Mouse (Mus musculus): ENCODE data around the gene Kctd6. TPM values are rescaled to one million over a fixed set of nuclear protein-coding genes. Genes with fewer than 3 reads are reported as not detected.

The Kctd6 gene
- polyA plus RNA-seq, 1 experiment, result 4.9 TPM

DNA sequence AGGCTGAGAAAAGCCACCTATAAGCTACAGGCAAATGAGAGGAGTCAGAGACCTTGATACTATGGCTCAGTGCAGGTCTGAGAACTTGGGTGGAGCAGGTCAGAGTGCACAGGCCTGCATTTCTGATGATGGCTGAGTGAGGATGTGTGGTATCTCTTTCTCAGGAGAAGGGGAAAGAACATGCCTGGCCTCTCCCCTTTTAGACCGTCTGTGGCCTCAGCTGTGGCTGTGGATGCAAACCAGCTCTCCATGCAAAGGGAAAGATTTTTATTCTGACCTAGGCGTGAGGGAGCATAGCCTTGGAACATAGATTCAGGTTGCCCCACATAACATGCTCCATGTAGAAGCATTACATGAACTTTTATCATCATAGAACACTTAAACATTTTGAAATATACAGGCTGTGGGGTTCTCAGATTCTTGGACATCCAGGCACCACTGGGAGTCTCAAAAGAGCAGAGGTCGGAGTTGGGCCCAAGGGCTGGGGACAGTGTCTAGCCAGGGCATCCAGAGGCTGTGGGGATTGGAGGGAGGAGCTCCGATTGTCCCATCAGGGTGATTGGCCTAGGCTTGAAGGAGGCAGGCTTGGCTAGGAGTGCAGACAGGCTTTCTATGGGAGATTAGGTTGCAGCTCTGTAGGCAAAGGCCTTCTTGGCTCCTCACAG lies 33.4 kb upstream of the Kctd6 start:
- Histone ChIP-seq H3K4me3 (ENCODE audit: extremely low read depth, insufficient read depth, insufficient read length) (no peak overlapping the region), H3K4me1 (ENCODE audit: control insufficient read depth, insufficient read depth, insufficient read length) (no peaks in the 10 kb centered on the region), H3K27ac (ENCODE audit: insufficient read depth, low read length) (no peak overlapping the region), H3K36me3 (ENCODE audit: control insufficient read depth, insufficient read depth, low read length) (no peaks in the 10 kb centered on the region), H3K27me3 (ENCODE audit: control insufficient read depth, insufficient read depth, low read length) (no peaks in the 10 kb centered on the region)
- WGBS, result 81% methylated on average over 4 of the region's 4 CpGs
- DNase-seq (ENCODE audit: low read depth in 1 of 2, low spot score in 2 of 2), result no peak
- TF ChIP-seq CTCF (IDR thresholded peaks at IDR 0.05; ENCODE audit: extremely low read depth, insufficient read depth, insufficient read length, insufficient replicate concordance), result no peak
- TF ChIP-seq POLR2A (IDR thresholded peaks at IDR 0.05; ENCODE audit: low read depth, low read length), result no peak

DNA sequence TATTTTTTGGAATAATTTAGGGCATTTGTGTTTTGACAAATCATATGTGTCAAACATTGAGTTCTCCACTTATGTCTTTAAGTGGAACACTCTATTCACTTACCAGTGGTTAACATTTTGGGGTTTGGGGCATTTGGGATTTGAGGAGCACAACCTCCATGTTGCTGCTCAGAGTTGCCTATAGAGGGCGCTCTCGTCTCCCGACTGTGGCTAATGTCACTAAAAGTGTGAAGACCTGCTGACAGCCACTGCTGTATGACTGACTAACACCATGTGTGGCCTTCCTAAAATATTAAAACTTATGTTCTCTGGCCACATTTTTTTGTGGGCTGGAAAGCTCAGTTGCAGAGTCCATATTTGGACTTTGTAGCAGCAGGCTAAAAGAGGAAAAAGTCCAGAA lies 30.6 kb upstream of the Kctd6 start:
- 72% methylated on average over 3 of the region's 3 CpGs for WGBS
- H3K27ac ChIP-seq (ENCODE audit: insufficient read depth, low read length), result no peak overlapping the region
- H3K4me3 ChIP-seq (ENCODE audit: extremely low read depth, insufficient read depth, insufficient read length), result no peak overlapping the region
- DNase-seq (ENCODE audit: low read depth in 1 of 2, low spot score in 2 of 2), result no peak
- no peaks in the 10 kb centered on the region for H3K36me3 ChIP-seq (ENCODE audit: control insufficient read depth, insufficient read depth, low read length)
- TF ChIP-seq CTCF (IDR thresholded peaks at IDR 0.05; ENCODE audit: extremely low read depth, insufficient read depth, insufficient read length, insufficient replicate concordance) (no peak), POLR2A (IDR thresholded peaks at IDR 0.05; ENCODE audit: low read depth, low read length) (no peak)
- no peaks in the 10 kb centered on the region for H3K4me1 ChIP-seq (ENCODE audit: control insufficient read depth, insufficient read depth, insufficient read length)
- no peaks in the 10 kb centered on the region for H3K27me3 ChIP-seq (ENCODE audit: control insufficient read depth, insufficient read depth, low read length)

DNA sequence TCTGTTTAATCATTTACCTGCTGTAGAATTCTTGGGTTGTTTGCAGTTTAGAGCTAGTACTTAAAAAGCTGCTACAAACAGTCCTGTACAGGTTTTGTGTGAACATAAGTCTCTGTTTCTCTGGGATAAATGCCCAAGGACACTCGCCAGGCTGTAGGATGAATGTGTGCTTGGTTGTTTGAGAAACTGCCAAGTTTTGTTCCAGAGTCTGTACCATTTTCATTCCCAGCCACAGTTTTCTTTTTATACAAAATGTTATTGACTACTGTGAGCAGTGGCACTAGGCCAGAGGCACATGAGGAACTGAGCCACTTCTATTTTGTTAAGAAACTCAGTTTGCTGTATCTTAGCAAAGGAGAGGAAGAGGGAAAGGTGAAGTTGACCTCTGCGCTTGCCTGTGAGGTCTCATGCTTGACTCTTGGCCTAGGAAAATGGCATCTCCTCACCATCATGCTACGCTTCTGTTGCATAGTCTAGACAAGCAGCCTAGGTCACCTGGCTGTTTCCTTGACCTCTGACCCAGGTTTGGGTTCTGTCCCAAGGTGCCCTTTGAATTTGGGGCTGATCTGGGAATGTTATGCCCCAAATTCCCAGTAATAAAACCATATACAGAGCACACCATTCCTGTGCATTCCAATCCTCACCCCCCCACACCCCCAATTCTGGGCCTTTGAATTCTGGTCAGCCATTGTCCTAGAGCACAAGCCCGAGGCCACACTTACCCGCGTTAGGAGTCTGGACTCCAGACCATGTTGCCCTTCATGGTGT lies 27.5 kb upstream of the Kctd6 start:
- H3K36me3 ChIP-seq (ENCODE audit: control insufficient read depth, insufficient read depth, low read length), result no peaks in the 10 kb centered on the region
- no peak for DNase-seq (ENCODE audit: low read depth in 1 of 2, low spot score in 2 of 2)
- 88% methylated on average over 6 of the region's 6 CpGs for WGBS
- no peak overlapping the region for H3K4me3 ChIP-seq (ENCODE audit: extremely low read depth, insufficient read depth, insufficient read length)
- no peaks in the 10 kb centered on the region for H3K4me1 ChIP-seq (ENCODE audit: control insufficient read depth, insufficient read depth, insufficient read length)
- TF ChIP-seq CTCF (IDR thresholded peaks at IDR 0.05; ENCODE audit: extremely low read depth, insufficient read depth, insufficient read length, insufficient replicate concordance) (no peak), POLR2A (IDR thresholded peaks at IDR 0.05; ENCODE audit: low read depth, low read length) (no peak)
- no peak overlapping the region for H3K27ac ChIP-seq (ENCODE audit: insufficient read depth, low read length)
- no peaks in the 10 kb centered on the region for H3K27me3 ChIP-seq (ENCODE audit: control insufficient read depth, insufficient read depth, low read length)

DNA sequence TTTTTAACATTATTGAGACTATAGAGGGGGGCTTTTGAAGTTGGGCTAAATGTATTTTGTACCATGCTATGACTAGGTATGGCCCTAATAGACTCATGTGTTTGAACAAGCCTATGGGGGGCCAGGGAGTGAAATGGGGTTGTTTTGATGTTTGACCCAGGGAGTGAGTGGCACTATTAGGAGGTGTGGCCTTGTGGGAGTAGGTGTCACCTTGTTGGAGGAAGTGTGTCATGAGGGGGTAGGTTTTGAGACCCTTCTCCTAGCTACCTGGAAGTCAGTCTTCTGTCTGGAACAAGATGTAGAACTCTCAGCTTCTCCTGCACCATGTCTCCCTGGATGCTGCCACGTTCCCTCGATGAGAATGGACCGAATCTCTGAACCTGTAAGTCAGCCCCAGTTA lies 23.4 kb upstream of the Kctd6 start:
- Histone ChIP-seq H3K27ac (ENCODE audit: insufficient read depth, low read length) (no peak overlapping the region), H3K4me1 (ENCODE audit: control insufficient read depth, insufficient read depth, insufficient read length) (no peaks in the 10 kb centered on the region), H3K4me3 (ENCODE audit: extremely low read depth, insufficient read depth, insufficient read length) (no peak overlapping the region), H3K27me3 (ENCODE audit: control insufficient read depth, insufficient read depth, low read length) (no peaks in the 10 kb centered on the region), H3K36me3 (ENCODE audit: control insufficient read depth, insufficient read depth, low read length) (no peaks in the 10 kb centered on the region)
- TF ChIP-seq CTCF (IDR thresholded peaks at IDR 0.05; ENCODE audit: extremely low read depth, insufficient read depth, insufficient read length, insufficient replicate concordance) (no peak), POLR2A (IDR thresholded peaks at IDR 0.05; ENCODE audit: low read depth, low read length) (no peak)
- DNase-seq (ENCODE audit: low read depth in 1 of 2, low spot score in 2 of 2), result no peak
- 95% methylated on average over 3 of the region's 3 CpGs for WGBS

DNA sequence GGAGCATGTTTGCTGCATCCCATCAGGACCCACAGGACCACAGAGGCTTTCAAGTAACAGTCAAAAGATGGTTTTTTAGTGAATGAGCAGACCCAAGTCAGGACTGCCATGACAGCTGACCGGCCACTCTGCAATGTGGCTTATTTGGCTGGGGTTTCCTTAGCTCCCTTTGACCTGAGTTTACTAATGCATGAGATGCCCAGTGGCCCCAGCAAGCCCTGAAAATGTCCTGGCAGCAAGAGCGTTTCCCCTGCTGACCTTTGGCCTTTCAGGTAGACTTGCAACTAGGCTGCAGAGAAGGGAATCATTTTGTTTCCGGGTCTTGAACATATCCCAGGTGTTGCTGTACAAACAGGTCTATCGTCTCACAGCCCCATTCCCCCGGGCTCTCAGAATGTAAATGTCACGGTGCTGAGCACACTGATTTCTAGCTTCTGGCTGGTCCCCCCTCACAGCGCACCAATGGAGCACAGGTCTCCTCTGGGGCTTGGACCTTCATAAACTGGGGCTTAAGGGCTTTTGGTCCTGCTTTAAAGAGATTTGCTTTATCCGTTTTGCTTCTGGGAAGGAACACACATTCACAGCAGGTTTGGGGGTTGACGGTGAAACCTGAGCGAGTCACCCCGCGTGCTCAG lies 22.5 kb upstream of the Kctd6 start:
- no peaks in the 10 kb centered on the region for H3K27me3 ChIP-seq (ENCODE audit: control insufficient read depth, insufficient read depth, low read length)
- H3K36me3 ChIP-seq (ENCODE audit: control insufficient read depth, insufficient read depth, low read length), result no peaks in the 10 kb centered on the region
- DNase-seq (ENCODE audit: low read depth in 1 of 2, low spot score in 2 of 2), result no peak
- H3K27ac ChIP-seq (ENCODE audit: insufficient read depth, low read length), result no peak overlapping the region
- no peak for TF ChIP-seq CTCF (IDR thresholded peaks at IDR 0.05; ENCODE audit: extremely low read depth, insufficient read depth, insufficient read length, insufficient replicate concordance)
- no peak for TF ChIP-seq POLR2A (IDR thresholded peaks at IDR 0.05; ENCODE audit: low read depth, low read length)
- WGBS, result 90% methylated on average over 12 of the region's 12 CpGs
- no peak overlapping the region for H3K4me3 ChIP-seq (ENCODE audit: extremely low read depth, insufficient read depth, insufficient read length)
- H3K4me1 ChIP-seq (ENCODE audit: control insufficient read depth, insufficient read depth, insufficient read length), result no peaks in the 10 kb centered on the region

DNA sequence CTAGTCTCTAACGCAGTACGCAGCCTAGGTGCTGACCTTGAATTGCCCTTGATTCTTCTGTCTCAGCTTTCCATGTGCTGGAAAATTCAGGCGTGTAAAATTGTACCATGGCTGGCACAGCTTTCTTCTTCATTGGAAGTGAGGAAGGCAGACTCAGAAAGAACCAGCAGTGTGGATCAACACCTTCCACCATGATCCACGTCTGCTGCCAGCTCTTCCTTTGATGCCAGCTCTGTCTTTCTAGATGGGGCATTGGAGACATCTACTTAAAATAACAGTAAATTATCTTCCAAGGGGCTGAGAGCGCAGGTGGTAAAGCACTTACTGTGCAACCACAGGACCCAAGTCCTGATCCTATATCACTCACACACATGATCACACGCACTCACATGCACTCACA lies 21.2 kb upstream of the Kctd6 start:
- H3K27ac ChIP-seq (ENCODE audit: insufficient read depth, low read length), result no peak overlapping the region
- 92% methylated on average over 6 of the region's 6 CpGs for WGBS

More for the DNA sequence above, 21.2 kb upstream of the Kctd6 start:
- Histone ChIP-seq H3K4me1 (ENCODE audit: control insufficient read depth, insufficient read depth, insufficient read length) (no peaks in the 10 kb centered on the region), H3K4me3 (ENCODE audit: extremely low read depth, insufficient read depth, insufficient read length) (no peak overlapping the region), H3K36me3 (ENCODE audit: control insufficient read depth, insufficient read depth, low read length) (no peaks in the 10 kb centered on the region), H3K27me3 (ENCODE audit: control insufficient read depth, insufficient read depth, low read length) (no peaks in the 10 kb centered on the region)
- no peak for TF ChIP-seq POLR2A (IDR thresholded peaks at IDR 0.05; ENCODE audit: low read depth, low read length)
- no peak for TF ChIP-seq CTCF (IDR thresholded peaks at IDR 0.05; ENCODE audit: extremely low read depth, insufficient read depth, insufficient read length, insufficient replicate concordance)
- no peak for DNase-seq (ENCODE audit: low read depth in 1 of 2, low spot score in 2 of 2)
